Mouse (Mus musculus) neural tube, embryonic 14.5 days (tissue): Measurements from ENCODE around the gene Hspbp1. TPM values are rescaled to one million over a fixed set of nuclear protein-coding genes. Genes with fewer than 3 reads are reported as not detected.

ENCODE experiments used
- ATAC-seq: fragments of 200-750 bp; cut with Nextera tagmentation; 2 replicates; pipeline ENCODE4 v1.8.0; 2017; ENCODE audit warnings: low read depth, mild to moderate bottlenecking, moderate TSS enrichment, moderate library complexity
- H3K27ac ChIP-seq: fragments of 300-500 bp; sonication (generic); 2 replicates; pipeline ENCODE4 v1.5.1; 2014; ENCODE audit warnings: low read depth, mild to moderate bottlenecking, control low read depth, low read length, moderate library complexity, mixed read lengths
- H3K27me3 ChIP-seq: fragments of 300-500 bp; sonication (generic); 2 replicates; pipeline ENCODE4 v1.6.1; 2014; ENCODE audit warnings: low read length; ENCODE audit not compliant: control insufficient read depth, insufficient read depth
- H3K36me3 ChIP-seq: fragments of 300-500 bp; sonication (generic); 2 replicates; pipeline ENCODE4 v1.6.1; 2014; ENCODE audit warnings: low read length, mixed read lengths; ENCODE audit not compliant: control insufficient read depth, insufficient read depth
- H3K4me1 ChIP-seq: fragments of 300-500 bp; sonication (generic); 2 replicates; pipeline ENCODE4 v1.6.1; 2014; ENCODE audit warnings: low read length; ENCODE audit not compliant: control insufficient read depth, insufficient read depth
- H3K4me2 ChIP-seq: fragments of 300-500 bp; sonication (generic); 2 replicates; pipeline ENCODE4 v1.6.1; 2014; ENCODE audit warnings: mild to moderate bottlenecking, low read depth, low read length, control low read depth
- H3K4me3 ChIP-seq: fragments of 300-500 bp; sonication (generic); 2 replicates; pipeline ENCODE4 v1.5.1; 2014; ENCODE audit warnings: low read depth, low read length, control low read depth, mixed read lengths
- H3K9ac ChIP-seq: fragments of 300-500 bp; sonication (generic); replicated peaks from 2 replicates; pipeline ENCODE4 v1.6.1; 2014; ENCODE audit warnings: low read depth, mild to moderate bottlenecking, control low read depth, low read length, mixed read lengths
- H3K9me3 ChIP-seq: fragments of 300-500 bp; sonication (generic); 2 replicates; pipeline ENCODE4 v1.6.1; 2016; ENCODE audit warnings: low read length; ENCODE audit not compliant: control insufficient read depth
- WGBS: fragments of 180-500 bp; shearing (Covaris S2); extraction: QIAGEN DNeasy Blood & Tissue Kit; methylation state at CpG from one replicate; pipeline ENCODE4 v1.1.7; 2014; 5-methylcytosine and 5-hydroxymethylcytosine counted together
- polyA plus RNA-seq: library from polyadenylated mRNA; unstranded; fragments of >200 nt; fragmentation: Nextera tagmentation; extraction: Ambion mirVana; gene quantifications from 2 replicates; pipeline ENCODE4 v1.2.1, GENCODE M21; 2014

Gene Hspbp1
- polyA plus RNA-seq, 1 experiment from 2014 or later: 143 TPM

DNA sequence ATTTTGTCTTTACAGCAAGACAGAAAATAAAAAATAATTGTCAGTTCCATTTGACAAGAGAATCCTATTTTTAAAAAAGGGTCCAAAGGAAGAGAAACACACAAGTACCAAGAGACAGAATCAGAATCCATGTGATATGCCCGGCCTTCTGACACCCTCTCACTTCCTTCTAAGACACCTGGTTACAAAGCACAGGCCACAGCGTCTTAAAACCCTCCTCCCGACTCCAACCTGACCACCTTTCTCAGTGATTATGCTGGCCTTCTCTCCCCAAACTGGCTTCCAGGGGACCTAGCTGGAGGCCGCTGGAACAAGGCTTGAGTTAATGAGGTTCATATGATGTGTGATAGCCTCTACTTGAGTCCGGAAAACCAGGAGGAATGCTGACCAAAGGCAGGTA is 31.5 kb downstream of the Hspbp1 start:
- no peak for ATAC-seq
- Histone ChIP-seq H3K27me3 (no peaks in the 10 kb centered on the region), H3K9ac (no peak overlapping the region), H3K4me1 (peaks cover 13% of the 10 kb centered on the region), H3K4me2 (no peak overlapping the region), H3K4me3 (no peak overlapping the region), H3K36me3 (no peaks in the 10 kb centered on the region; the same call in 1 of the 2 replicates), H3K27ac (no peak overlapping the region), H3K9me3 (no peaks in the 10 kb centered on the region)
- WGBS: 91% methylated on average over 5 of the region's 5 CpGs

DNA sequence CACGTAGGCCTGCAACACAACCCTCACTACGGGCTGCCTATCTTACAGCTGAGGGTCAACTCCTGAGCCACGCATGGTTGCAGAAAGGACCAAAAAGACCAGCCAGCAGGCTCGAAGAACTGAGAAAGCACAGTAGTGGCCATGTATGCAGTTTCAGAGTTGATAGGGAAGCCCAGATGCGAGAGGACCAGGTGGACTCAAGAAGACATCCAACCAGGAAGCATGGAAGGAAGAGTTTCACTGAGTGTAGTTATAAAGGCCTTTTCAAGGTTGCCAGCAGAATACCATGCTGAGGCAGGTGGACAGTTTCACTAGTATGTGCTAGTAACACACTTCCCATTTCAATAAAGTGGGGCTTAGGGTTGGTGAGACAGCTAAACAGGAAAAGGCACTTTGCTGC is 32.1 kb downstream of the Hspbp1 start:
- no peaks in the 10 kb centered on the region for H3K27me3 ChIP-seq
- no peak overlapping the region for H3K27ac ChIP-seq
- WGBS: 96% methylated on average over 5 of the region's 5 CpGs
- H3K4me2 ChIP-seq: no peak overlapping the region
- ATAC-seq: no peak
- no peaks in the 10 kb centered on the region; the same call in 1 of the 2 replicates for H3K36me3 ChIP-seq
- H3K9ac ChIP-seq: no peak overlapping the region
- no peaks in the 10 kb centered on the region for H3K9me3 ChIP-seq
- peaks cover 11% of the 10 kb centered on the region for H3K4me1 ChIP-seq
- H3K4me3 ChIP-seq: no peak overlapping the region

DNA sequence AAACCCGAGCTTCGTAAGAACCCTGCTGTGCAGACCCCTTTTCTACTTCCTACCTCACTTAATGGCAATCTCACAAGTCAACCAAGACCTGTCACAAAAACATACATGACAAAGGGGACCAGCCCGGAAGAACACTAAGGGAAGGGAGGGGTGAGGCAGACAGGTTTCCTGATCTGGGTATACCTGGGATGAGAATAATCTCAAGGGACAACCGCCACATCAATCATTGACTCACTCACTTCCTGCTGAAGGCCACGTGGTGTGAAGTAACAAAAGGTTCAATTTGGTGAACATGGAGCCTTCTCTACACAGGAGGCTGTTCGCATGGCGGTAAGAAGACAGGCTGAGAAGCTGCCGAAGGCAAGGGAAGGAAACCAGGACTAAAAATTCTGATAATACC is 33.3 kb downstream of the Hspbp1 start:
- Histone ChIP-seq H3K4me1 (peaks cover 1% of the 10 kb centered on the region; the same call in 1 of the 2 replicates), H3K4me3 (no peak overlapping the region), H3K27ac (no peak overlapping the region), H3K4me2 (no peak overlapping the region), H3K9ac (no peak overlapping the region), H3K36me3 (no peaks in the 10 kb centered on the region; the same call in 1 of the 2 replicates), H3K9me3 (no peaks in the 10 kb centered on the region), H3K27me3 (no peaks in the 10 kb centered on the region)
- 83% methylated on average over 8 of the region's 8 CpGs for WGBS
- no peak for ATAC-seq

DNA sequence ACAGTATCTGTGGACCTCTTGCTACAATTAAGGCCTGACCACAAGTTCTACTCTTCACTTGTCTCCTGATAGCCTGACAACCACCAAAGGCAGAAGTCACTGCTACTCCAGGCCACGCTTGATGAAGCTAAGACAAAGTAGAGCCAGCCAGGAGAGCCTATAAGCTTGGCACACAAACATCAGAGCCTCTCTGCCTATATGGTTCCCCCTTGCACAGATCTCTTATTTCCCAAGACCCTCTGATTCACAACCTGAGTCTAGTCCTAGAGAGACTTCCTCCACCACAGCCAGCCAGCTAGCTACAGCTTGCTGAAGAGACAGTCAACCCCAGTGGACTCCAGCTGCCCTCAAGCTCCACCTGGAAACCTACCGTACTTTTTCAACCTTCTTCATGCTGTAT is 36.9 kb downstream of the Hspbp1 start:
- WGBS: 92% methylated on average over 2 of the region's 2 CpGs
- ATAC-seq: no peak
- Histone ChIP-seq H3K4me3 (no peak overlapping the region), H3K9me3 (no peaks in the 10 kb centered on the region), H3K36me3 (peaks cover 6% of the 10 kb centered on the region; the same call in 1 of the 2 replicates), H3K9ac (no peak overlapping the region), H3K4me2 (no peak overlapping the region), H3K27me3 (no peaks in the 10 kb centered on the region), H3K27ac (no peak overlapping the region), H3K4me1 (no peaks in the 10 kb centered on the region)

DNA sequence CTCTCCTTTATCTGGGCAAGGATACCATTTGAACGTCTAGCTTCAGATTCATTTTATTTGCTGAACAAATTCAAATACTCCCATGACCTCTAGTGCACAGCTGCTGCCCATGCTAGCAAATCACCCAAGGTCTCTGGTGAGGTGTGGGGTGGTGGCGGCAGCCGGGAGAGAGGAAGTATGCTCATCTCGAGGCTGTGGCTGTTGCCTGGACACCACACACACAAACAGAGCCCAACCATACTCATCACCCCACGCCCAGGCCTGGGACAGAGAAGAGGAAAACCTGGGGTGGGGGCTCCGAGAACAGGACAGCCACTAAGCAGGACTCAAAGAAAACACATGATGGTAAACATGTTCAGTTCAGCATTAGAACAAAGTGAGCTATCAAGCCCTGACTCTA is 37.6 kb downstream of the Hspbp1 start:
- Histone ChIP-seq H3K4me2 (no peak overlapping the region), H3K9me3 (no peaks in the 10 kb centered on the region), H3K9ac (no peak overlapping the region), H3K36me3 (peaks cover 11% of the 10 kb centered on the region), H3K27me3 (no peaks in the 10 kb centered on the region), H3K4me1 (no peaks in the 10 kb centered on the region), H3K4me3 (no peak overlapping the region), H3K27ac (no peak overlapping the region)
- WGBS: 75% methylated on average over 6 of the region's 6 CpGs
- no peak for ATAC-seq

DNA sequence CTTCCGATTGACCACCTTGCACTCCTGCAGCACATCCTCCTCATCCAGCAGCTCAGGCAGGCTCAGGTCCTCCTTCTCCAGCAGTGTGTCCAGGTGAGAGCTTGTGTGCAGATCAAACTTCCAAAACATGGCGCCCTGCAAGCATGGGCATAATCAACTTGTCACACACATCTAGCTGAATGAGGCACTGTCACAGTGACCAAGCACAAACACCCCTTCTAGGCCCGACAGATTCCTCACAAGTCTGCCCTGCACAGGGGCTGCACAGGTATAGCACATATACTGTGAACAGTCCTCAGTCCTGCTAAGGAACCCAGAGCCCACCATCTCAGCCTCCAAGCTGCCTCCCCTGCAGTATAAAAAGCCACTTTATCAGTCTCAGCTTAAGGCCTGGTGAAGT is 38.1 kb downstream of the Hspbp1 start:
- 92% methylated on average over 3 of the region's 3 CpGs for WGBS
- Histone ChIP-seq H3K4me3 (no peak overlapping the region), H3K9me3 (no peaks in the 10 kb centered on the region), H3K4me1 (no peaks in the 10 kb centered on the region), H3K27ac (no peak overlapping the region), H3K36me3 (peaks cover 14% of the 10 kb centered on the region), H3K9ac (no peak overlapping the region), H3K4me2 (no peak overlapping the region), H3K27me3 (no peaks in the 10 kb centered on the region)
- ATAC-seq: no peak

DNA sequence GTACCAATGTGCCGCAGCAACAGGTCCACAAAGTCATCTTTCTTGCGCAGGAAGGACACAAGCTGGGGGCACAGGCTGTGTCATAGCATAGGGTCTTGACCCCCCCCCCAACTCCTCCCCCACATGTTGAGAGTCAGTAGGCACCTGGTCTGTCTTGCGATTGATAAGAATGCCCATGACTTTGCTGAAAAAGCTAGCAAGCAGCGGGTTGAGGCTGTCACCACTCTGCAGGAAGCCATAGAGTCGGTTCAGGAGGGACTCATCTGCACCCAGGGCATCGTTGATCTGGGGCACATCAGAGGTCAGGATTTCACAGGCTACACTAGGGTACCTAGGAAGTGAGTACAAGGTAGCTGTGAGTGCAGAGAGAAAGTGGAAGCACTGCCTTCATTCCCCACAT is 41.6 kb downstream of the Hspbp1 start:
- no peak overlapping the region for H3K4me2 ChIP-seq
- ATAC-seq: no peak
- H3K36me3 ChIP-seq: peaks cover 43% of the 10 kb centered on the region
- no peaks in the 10 kb centered on the region for H3K9me3 ChIP-seq
- H3K27me3 ChIP-seq: no peaks in the 10 kb centered on the region
- no peaks in the 10 kb centered on the region for H3K4me1 ChIP-seq
- no peak overlapping the region for H3K27ac ChIP-seq
- H3K9ac ChIP-seq: no peak overlapping the region
- 94% methylated on average over 6 of the region's 6 CpGs for WGBS
- H3K4me3 ChIP-seq: no peak overlapping the region

DNA sequence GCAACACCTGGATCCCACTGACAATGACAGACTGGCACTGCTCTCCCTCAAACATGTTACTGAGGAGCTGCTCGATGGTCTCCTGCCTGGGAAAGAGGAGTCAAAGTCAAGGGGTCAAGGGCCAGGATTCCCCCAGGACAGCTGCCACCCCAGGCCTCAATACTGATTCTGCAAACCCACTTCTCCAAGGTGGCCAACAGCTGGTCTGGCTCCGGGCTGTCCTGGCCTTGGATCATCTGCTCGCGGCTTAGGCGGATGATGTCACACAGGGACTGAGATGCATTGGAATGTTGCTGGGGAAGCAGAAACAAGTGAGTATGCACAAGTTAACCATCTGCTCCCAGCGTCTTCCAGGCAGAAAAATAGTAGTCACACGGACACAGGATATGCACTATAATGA is 42.9 kb downstream of the Hspbp1 start:
- H3K4me2 ChIP-seq: no peak overlapping the region
- peaks cover 49% of the 10 kb centered on the region for H3K36me3 ChIP-seq
- no peak overlapping the region for H3K4me3 ChIP-seq
- no peak for ATAC-seq
- no peak overlapping the region for H3K9ac ChIP-seq
- WGBS: 90% methylated on average over 7 of the region's 7 CpGs
- no peaks in the 10 kb centered on the region for H3K27me3 ChIP-seq
- no peak overlapping the region for H3K27ac ChIP-seq
- no peaks in the 10 kb centered on the region for H3K9me3 ChIP-seq
- no peaks in the 10 kb centered on the region for H3K4me1 ChIP-seq

DNA sequence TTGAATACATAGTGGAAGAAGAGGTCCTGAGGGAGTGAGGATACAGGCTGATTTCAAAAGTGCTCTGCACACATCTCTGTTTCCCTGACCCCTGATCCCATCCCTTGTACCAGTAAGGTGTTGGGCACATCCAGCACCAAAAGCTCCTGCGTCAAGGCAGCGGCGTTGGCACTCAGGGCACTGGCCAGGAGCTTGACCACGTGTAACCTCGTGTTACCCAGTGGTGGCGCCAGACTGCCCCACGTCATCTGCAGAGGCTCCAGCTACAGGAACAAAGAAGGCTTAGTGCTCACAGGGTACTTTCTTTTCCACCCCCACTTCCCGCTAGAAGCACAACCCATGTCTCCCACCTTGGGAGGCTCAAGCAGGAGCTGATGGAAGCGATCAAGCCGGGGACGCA is 43.7 kb downstream of the Hspbp1 start:
- no peak for ATAC-seq
- Histone ChIP-seq H3K27ac (no peak overlapping the region), H3K9me3 (no peaks in the 10 kb centered on the region), H3K4me3 (no peak overlapping the region), H3K9ac (no peak overlapping the region), H3K36me3 (peaks cover 49% of the 10 kb centered on the region), H3K4me1 (no peaks in the 10 kb centered on the region), H3K27me3 (no peaks in the 10 kb centered on the region), H3K4me2 (no peak overlapping the region)
- WGBS: 85% methylated on average over 11 of the region's 11 CpGs

DNA sequence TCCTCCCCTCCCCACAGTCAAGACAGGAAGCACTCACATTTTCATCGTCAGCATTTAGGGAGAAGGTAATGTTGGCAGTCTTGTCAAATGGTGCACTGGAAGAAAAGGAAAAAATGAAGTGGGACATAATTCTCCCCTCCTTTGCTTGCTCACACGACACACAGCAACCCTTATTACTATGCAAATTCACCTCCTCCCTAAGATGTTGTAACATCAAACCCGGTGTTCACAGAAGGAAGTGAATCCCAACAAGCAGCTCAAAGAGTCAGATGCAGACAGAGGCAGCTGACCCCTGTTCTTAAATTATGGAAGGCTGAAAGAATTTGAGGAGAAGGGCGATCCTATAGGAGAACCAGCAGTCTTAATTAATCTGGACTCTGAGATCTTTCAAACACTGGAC is 48.7 kb downstream of the Hspbp1 start:
- no peak overlapping the region for H3K9ac ChIP-seq
- WGBS: 87% methylated on average over 4 of the region's 4 CpGs
- H3K27me3 ChIP-seq: no peaks in the 10 kb centered on the region
- no peak for ATAC-seq
- peaks cover 66% of the 10 kb centered on the region for H3K36me3 ChIP-seq
- no peak overlapping the region for H3K4me3 ChIP-seq
- no peak overlapping the region for H3K4me2 ChIP-seq
- H3K9me3 ChIP-seq: no peaks in the 10 kb centered on the region
- H3K4me1 ChIP-seq: no peaks in the 10 kb centered on the region
- no peak overlapping the region for H3K27ac ChIP-seq
